Mouse (Mus musculus) cerebellum, adult (tissue): ENCODE measurements around the gene Mprip.

ENCODE experiments used
- ATAC-seq: cut with Nextera tagmentation; 2 replicates; pipeline ENCODE4 v1.9.2; 2017; ENCODE audit warnings: mild to moderate bottlenecking, moderate library complexity, mixed read lengths; ENCODE audit not compliant: insufficient number of reproducible peaks, low FRiP score, low TSS enrichment

The Mprip gene

DNA sequence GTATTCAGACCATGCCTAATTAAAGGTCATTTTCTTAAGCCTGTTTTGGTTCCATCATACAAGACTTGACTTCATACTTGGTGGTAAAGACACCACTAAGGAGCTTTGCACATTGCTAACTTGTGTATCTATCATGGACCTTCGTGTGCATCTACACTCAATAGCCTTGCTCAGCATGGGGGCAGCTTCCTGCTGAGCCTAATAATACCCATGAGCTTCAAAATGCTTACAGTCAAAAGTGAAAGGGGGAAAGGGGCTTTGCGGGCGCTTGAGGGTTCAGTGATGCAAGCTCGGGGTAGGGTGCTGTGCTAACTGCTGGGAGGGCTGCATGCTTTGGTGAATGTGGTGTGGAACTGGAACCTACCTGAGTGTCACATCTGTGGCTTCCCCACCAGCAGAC, 95.2 kb downstream of the Mprip start:
- no peak for ATAC-seq

- 0 out of 2 replicates have a peak, but pooled peaks have one; percentile 3 for ATAC-seq
Measured at GRCm38 (mm10) chr11:59758191-59758985, 97.3 kb downstream of the Mprip start.

GRCm38 (mm10) chr11:59759178-59759577, 98.1 kb downstream of the Mprip start:
- peak; percentile 89 for ATAC-seq

GRCm38 (mm10) chr11:59759626-59760025, 98.5 kb downstream of the Mprip start:
- ATAC-seq, result no peak

GRCm38 (mm10) chr11:59760796-59761195, 99.7 kb downstream of the Mprip start:
- ATAC-seq, result no peak

- ATAC-seq, result no peak
Measured at GRCm38 (mm10) chr11:59769307-59769706, 108.2 kb downstream of the Mprip start.

DNA sequence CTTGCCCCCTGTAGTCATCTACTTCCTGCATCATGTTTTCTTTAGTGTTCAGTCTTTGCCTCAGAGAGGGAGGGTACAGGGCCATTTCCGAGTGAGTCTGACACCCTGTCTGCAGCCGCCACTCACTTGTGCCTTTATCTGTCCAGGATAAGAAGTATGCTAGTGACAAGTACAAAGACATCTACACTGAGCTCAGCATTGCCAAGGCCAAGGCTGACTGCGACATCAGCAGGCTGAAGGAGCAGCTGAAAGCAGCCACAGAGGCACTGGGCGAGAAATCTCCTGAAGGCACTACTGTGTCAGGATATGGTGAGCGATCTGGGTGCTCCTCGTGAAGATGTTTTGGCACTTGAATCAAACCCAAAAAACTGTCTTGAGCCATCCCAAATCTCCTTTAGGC, 108.6 kb downstream of the Mprip start:
- ATAC-seq, result no peak

GRCm38 (mm10) chr11:59770753-59771152, 109.6 kb downstream of the Mprip start:
- ATAC-seq, result no peak

GRCm38 (mm10) chr11:59772291-59772690, 111.2 kb downstream of the Mprip start:
- no peak for ATAC-seq

DNA sequence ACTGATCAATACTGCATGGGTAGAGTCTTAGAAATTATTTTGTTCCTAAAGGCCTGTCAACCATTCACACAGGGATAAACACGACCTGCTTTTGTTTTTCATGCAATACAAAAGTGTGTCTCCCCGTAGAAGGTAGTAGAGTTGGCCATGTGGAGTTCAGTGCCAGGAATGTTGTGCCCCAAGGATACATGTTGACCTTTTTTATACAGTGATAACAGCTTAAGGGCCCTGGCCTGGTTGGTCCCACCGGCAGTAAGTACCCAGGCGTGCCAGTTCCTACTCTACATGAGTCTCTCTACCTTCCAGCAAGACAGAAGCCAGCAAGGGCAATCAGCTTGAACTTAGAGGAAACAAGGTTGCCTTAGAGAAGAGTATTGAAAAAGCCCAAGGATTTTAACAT, 111.8 kb downstream of the Mprip start:
- no peak for ATAC-seq

- ATAC-seq, result no peak
Measured at GRCm38 (mm10) chr11:59774522-59774921, 113.4 kb downstream of the Mprip start.

DNA sequence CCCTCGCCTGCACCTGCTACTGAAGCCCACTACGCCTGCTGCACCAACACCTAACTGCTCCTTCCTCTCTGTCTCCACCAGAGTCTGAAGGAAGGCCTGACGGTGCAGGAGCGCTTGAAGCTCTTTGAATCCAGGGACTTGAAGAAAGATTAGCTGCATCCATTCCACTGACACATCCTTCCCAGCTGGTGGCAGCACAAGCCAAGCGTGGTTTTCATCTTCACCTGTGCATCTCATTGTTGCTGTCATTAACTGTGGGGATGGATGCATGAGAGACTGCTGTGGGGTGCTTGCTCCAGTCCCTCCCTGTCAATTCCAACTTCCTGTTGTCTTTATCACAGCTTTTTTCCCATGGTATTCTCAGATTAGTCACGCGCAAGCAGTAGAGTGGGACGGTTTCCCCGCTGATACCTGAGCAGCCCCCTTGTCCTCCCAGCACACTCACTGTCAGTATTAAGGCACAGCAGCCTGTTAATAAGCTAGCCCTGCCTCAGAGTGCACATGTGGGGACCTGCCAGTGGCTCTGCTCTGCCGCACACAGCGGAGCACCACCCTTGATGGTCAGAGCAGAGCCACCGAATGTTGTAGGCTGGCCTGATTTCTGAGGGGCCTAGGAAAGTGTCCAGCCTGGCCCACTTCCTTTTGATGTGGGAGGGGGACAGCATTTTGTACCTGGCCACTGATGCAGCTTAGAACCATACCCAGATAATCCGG, 114.5 kb downstream of the Mprip start:
- no peak for ATAC-seq

DNA sequence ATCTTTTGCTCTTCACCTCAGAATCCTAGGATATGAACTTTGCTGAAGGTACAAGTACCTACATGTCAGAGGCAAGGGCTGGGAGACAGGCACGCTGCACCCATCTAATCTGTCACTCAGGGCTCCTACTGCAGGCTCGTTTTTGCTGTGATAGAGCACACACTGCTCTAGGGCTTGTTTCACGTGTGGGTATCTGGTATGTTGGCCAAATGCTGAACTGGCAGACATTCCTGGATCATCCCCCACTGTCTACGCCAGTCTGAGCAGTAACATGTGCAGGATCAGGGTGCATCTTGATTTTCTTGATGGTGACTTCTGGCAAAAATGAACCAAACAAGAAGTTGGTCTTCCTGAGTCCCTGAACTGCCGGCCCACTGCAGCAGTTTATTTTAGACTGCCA, 116.2 kb downstream of the Mprip start:
- no peak for ATAC-seq

DNA sequence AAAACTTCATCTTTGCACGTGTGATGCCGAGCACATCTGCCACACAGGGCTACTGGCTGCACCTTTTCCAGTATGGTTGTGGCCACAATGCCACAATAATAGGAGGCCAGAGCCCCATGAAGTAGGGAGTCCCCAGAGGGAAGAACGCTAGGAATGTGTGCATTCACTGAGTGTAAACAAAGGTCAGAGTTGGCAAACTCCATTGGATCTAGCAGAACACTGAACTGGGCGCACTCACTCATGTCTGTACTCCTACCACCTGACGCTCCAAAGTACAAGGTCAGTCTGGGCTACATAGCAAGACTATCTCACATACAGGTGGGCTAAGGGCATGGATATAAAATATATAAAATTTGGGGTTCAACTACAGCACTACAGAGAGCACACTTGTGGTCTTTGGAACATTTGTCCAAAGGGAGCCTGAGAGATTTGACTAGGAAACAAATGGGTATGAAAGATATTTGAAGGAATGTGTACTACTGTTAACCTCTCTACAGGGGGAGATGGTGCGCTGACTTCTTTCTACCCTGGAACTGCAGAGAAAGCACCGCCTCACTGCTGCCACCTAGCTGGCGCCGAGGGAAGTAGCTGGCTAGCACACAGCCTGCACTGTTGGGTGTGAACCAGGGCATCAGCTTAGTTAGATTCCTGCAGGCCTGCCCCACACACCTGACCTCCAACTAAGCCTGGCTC, 117.2 kb downstream of the Mprip start:
- no peak; the same call in 1 of the 2 replicates for ATAC-seq

DNA sequence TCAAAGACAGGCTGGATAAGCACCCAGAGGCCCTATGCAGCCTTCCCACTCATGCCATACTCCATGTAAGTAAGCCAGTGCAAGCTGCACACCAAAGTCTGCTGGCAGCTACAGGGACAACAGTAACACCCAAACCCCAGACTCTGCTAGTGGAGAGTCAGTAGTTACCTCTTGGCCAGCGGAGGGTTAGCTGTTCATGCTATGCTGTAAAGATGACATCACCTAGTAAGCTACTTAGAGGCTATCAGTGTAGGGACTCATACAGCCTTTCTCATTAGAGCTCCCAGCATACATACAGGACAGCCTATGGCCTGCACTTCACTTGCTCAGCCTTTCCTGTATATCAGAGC, 117.7 kb downstream of the Mprip start:
- ATAC-seq, result no peak

- ATAC-seq, result no peak
Measured at GRCm38 (mm10) chr11:59779406-59779805, 118.3 kb downstream of the Mprip start.

GRCm38 (mm10) chr11:59780241-59780640, 119.1 kb downstream of the Mprip start:
- ATAC-seq, result no peak

GRCm38 (mm10) chr11:59782091-59782590, 121.0 kb downstream of the Mprip start:
- ATAC-seq, result no peak

DNA sequence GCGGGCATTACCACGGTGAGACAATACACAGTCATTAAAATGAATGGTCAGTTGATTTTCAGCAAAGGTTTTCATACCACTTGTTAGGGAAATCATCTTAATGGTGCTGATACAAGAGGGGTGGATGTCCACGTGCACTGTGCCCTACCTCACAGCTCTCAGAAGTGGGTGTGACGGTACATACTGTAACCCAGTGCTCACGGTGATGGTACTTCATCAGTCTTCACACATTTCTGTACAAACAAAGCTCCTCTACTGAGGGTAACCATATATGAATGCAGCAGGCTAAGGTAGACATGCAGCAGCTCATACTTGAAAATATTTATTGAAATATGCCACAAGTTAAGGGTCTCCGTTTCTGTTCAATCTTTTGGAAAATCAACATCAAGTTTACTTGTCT, 122.5 kb downstream of the Mprip start:
- ATAC-seq, result no peak

DNA sequence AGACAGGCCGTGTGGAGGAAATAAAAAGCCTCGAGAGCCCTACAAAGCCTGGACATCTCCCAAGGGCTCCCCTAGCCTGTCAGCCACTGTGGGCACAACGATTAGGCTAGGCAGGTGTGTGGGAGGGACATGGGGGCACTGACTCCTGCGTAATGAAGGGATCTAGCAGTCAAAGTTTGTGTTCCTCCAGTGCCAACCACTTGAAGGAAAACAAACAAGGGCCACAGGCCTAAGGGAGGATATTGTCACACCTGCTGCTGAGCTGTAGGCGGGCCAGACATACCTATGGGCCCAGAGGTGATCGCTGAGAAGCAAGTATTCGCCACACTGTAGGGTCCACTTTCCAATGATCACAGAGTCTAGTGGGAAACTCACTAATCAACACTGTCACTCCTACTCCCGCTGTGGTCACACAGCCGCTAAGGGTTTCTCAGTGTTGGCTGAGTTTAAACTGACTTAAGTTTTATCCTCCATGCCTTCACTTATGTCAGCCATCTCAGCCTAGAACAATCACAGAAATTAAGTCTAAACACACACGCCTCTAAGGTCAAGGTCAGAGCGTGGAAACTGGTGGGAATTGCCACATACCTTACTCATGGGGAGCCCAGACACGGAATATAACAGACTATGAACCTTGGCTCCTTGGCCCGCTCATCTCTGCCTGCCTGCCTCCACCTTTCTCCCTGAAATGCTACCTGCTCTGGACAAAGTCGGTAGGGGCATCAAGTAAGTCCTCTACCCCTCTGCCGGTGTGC, 125.5 kb downstream of the Mprip start:
- ATAC-seq, result no peak
